Mouse (Mus musculus) right cerebral cortex, postnatal 36 days (tissue): ENCODE measurements at regions not wholly inside any gene's neighbourhood (a gene's known extent, or its start where the extent isn't known, plus 50 kb on each side); places are given as distances from the start of the nearest gene placed in this dataset.
"Not testable (repeated sequence)": the region's sequence is repeated elsewhere in the genome, so short reads cannot be mapped to it uniquely, and the experiment has no call there.

ENCODE experiments used
- DNase-seq, 2 experiments: peaks; one replicate each; pipeline ENCODE4 v3.0.0; 2022; ENCODE audit warnings: low spot score in 2 of 2, mixed read lengths in 1 of 2

DNA sequence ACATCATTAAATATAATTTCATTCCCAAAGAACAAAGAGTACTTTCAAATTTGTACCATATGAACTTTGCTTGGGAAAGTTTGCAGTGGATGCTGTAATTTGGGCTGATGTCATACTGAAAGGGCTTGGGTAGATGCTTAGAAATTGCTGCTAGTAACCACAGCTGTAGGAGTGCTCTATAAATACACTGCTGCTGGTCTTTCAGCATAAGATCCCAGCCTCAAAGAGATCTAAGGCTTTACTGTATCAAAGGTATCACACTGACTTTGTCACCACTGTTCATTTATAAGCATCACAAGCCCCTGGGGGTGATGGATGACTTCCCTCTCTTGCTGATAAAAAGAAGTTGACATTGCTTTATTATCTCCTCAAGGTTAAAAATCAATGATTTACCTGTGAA, 497.2 kb downstream of the Pla2g4a start:
- DNase-seq, result no peak

DNA sequence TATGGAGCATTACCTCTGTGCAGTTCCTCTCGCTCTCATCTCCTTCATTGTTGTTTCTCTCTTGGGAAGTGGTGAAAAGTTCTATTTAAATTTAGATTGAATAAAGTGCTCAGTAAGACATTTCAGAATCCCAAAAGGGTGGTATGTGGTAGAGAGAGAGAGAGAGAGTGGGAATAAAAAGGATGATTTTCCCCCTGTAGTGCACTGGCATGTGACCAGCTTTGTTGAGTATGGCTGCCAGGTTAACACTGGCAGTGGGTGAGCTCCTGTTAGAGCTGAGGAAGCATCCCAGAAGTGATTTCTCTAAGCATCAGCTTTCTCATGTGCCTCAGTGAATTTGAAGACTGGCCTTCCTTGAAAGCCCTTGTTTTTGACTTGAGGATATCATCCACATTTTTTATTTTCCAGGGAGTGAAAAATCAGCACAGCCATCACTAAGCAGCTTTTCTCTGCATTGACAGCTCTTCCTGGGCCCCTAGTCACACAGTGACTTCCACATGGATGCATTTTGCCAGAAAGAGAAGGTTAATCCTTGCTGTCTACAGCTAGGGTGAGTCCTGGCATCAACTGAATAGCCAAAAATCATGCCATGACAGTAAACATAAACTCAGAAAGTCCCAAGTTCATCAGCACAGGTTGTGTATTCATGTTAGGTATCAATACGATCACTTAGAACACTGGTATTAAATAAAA, 511.1 kb downstream of the Pla2g4a start:
- DNase-seq, result no peak

DNA sequence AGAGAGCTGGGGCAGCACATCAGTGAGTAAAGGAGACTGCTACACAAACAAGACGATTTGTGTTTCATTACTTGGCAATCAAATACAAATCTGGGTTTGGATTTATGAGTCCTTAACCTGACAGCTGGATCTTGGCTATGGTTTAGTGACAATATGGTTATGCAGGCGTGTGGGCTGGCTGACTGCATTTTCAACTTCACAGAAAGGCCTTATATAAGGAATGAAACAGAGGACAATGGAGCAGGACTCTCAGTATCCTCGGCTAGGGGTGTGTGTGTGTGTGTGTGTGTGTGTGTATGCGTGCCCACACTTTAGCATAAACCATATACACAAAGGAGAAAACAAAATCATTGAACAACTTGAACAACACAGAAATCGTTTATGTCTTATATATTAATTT, 512.6 kb downstream of the Pla2g4a start:
- DNase-seq, result peak in 1 of 2 experiments; percentile 3

GRCm38 (mm10) chr1:149411009-149411408, 550.1 kb downstream of the Pla2g4a start:
- no peak for DNase-seq

DNA sequence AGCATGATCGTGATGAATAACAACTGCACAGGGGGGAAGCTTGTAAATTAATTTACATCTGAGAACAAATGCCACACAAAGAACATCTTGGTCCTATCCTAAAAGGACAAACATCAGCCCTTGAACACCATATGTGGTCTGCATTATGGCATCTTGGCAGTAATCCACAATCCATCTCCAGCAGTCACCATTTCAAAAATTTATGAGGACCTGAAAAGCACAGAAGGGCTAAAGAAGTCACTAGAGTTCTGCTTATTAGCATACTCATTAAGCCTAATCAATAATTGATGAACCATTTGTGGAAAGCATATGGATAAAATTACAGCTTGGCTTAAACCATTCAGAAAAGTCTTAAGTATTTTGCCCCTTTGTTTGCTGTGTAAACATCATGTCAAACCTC, 555.7 kb downstream of the Pla2g4a start:
- no peak for DNase-seq

DNA sequence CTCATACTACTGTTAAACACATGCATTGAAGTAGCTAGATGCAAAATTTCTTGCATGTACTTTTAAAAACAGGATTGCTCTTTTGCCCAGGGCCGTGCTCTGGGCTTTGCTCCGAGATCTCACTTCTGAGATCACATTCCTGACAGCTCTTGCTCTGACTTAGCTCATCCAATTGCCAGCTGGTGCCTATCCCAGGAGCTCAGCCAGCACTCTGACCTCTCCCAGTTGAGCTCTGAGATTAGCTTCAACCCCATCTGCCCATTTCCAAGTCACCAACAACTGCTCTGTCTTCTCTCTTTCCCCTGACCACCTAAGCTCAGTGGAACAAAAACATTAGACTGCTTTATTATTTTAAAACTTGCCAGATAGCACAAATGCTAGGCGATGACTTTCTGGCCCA, 572.4 kb downstream of the Pla2g4a start:
- no peak for DNase-seq

DNA sequence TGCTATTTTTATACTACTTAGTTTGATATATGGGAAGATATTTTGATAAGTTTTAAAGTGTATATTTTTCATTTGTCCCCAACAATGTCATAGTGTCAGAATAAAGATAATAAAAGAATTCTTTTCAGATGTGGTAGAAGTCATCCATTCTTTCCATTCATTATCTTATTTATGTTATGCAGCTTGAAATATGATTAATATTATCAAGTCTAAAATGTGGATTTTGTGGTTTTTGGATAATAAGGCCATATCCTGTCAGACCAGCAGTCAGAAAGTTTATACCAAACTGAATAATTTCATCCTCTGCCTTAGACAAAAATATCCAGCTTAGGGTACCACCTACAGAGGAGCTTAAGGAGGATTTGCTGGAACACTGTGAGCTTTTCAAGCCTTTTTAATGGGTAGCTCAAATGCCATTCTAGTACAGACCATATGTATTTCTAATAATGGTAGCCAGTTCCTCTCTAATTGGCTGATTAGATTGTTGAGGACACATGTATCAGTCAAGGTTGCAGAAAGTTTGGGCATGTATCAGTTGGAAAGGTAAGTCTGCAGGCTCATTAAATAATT, 609.7 kb downstream of the Pla2g4a start:
- DNase-seq, result no peak

DNA sequence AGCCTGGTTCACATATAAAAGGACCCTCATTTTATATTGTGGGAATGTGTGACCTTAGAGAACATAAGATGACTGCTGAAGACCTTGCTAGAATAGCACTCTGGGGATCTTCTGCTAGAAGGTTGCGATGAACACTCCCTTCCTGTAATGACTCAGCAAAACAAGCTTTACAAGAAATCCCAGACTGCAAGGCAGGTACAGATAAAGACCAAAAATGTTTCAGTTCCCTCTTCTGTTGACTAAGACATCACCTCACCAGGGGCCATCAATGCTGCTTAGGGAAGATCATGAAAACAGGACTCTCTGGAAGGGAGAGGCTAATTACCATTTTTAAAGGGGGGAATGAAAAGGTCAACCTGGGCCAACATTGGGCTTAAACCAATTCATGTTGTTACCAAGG, 613.7 kb downstream of the Pla2g4a start:
- DNase-seq, result no peak

- DNase-seq, result no peak
Observed at GRCm38 (mm10) chr1:149338158-149338557, 622.9 kb downstream of the Pla2g4a start.

- no peak for DNase-seq
Observed at GRCm38 (mm10) chr1:149332239-149332638, 628.9 kb downstream of the Pla2g4a start.

DNA sequence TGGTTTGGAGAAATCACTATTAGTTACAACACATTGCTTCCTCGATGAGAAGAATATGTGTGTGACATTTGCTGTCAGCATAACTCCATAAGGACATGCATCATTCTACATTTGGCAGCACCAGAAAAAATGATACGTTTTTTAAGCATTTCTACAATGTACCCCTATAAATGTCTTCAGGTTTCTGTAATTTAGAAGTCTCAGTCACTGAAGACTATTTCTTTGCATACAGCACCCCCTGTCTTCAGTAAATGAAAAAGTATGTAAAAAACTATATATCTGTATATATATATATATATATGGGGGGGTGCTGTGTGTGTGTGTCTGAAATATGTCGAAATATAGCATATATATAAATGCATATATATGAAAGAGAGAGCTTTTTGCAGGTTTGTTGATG, 633.9 kb downstream of the Pla2g4a start:
- no peak for DNase-seq

- no peak for DNase-seq
Observed at GRCm38 (mm10) chr1:149323095-149323494, 638.0 kb downstream of the Pla2g4a start.

GRCm38 (mm10) chr1:149289725-149290124, 671.4 kb downstream of the Pla2g4a start:
- no peak for DNase-seq

DNA sequence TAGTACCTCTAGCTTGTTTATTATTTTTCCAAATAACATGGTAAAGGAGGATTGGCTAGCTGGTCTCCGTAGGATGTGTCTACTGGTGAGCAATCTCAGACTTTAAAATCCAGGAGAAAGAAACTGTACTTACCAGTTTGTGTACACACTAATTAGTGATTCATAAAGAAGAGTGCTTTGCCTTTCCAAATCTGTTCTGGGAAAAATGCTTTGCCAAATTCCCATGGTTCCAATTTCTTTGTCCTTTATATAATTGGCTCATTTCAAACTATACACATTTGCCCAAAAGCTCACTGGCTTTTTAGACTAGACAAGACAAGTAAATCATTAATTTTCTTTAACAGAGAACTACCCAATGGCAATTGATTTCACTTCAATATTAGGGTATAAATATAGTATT, 686.2 kb downstream of the Pla2g4a start:
- DNase-seq, result no peak

DNA sequence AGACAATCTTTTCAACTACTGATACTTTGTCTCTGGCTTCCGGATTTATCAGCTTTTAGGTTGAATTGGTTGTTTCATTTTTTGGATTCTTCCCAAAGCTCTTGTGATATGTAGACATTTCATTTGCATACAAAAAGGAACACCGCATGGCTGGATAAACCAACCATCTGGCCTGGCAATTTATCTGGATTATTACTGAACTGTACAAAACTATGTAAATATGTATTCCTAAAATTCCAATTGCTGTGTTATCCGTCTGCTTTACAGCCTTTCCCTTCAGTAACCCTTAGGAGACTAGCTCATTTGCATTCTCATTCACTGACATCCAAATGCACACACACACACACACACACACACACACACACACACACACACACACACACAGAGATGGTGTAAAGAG, 704.2 kb downstream of the Pla2g4a start:
- no peak for DNase-seq

GRCm38 (mm10) chr1:149254141-149254540, 706.9 kb downstream of the Pla2g4a start:
- no peak for DNase-seq

DNA sequence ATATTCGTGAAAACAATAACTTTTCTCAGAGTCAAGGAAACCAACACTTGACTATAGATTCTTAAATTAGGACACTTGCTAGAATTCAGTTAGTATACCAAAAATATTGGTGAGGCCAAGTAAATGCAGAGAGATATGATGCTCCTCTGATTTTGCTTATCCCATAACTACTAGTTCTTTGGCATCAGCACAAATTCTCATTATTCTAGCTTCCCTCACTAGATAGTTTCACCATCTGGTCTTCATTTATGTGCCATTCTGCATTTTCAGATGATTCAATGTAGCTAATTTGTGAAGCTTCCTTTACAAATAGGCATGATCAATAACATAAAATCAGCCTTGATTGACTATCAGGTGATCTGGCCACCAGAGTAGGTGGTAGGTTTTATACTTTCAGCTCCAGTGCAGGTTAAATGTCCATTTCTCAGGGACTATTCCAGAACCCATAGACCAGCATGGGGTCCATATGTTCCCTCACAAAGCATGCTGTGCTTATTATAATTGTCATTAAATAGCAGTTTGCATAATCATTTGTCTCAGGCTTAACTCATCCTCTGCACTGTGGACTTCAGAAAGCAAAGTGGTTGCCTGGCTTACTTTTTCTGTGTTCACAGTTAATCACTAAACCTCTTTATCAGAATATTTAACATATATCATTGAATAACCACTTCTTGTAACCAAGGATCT, 722.6 kb downstream of the Pla2g4a start:
- DNase-seq, result no peak

- not testable (repeated sequence) for DNase-seq
Observed at GRCm38 (mm10) chr1:149227170-149227569, 733.9 kb downstream of the Pla2g4a start.

- no peak for DNase-seq
Observed at GRCm38 (mm10) chr1:149226400-149226799, 734.7 kb downstream of the Pla2g4a start.

GRCm38 (mm10) chr1:149202631-149203030, 758.5 kb downstream of the Pla2g4a start:
- DNase-seq, result no peak

- no peak for DNase-seq
Observed at GRCm38 (mm10) chr1:149199284-149199683, 761.8 kb downstream of the Pla2g4a start.

GRCm38 (mm10) chr1:149198854-149199253, 762.2 kb downstream of the Pla2g4a start:
- DNase-seq, result no peak
